Mouse (Mus musculus) myocyte (in vitro differentiated cells): ENCODE results near the gene Ldlrad3. TPM values are rescaled to one million over a fixed set of nuclear protein-coding genes. Genes with fewer than 3 reads are reported as not detected.
A peak's percentile ranks its signal among the peaks of the same experiment; 100 is the strongest.

ENCODE experiments used
- H3K27me3 ChIP-seq: one replicate; pipeline ENCODE4 v1.6.1; 2011; ENCODE audit not compliant: control insufficient read depth, insufficient read depth, insufficient read length
- H3K36me3 ChIP-seq: one replicate; pipeline ENCODE4 v1.6.1; 2011; ENCODE audit not compliant: control insufficient read depth, insufficient read depth
- H3K4me2 ChIP-seq: one replicate; pipeline ENCODE4 v1.6.1; 2011; ENCODE audit warnings: low read depth, control low read depth
- H3K4me3 ChIP-seq: one replicate; pipeline ENCODE4 v1.5.1; 2011; ENCODE audit warnings: mild to moderate bottlenecking, control low read depth, moderate library complexity
- H3K79me2 ChIP-seq: one replicate; pipeline ENCODE4 v1.6.1; 2011; ENCODE audit not compliant: control insufficient read depth, insufficient read depth
- H3ac ChIP-seq: one replicate; pipeline ENCODE4 v1.6.1; 2011; ENCODE audit not compliant: control insufficient read depth, insufficient read length
- CEBPB ChIP-seq: IDR thresholded peaks from 2 replicates; pipeline ENCODE4 v1.6.1; 2011; ENCODE audit warnings: mild to moderate bottlenecking, moderate library complexity; ENCODE audit not compliant: poor library complexity, insufficient read depth, severe bottlenecking
- E2F4 ChIP-seq: IDR thresholded peaks from one replicate; pipeline ENCODE4 v1.6.1; 2011; ENCODE audit warnings: mild to moderate bottlenecking, control low read depth, moderate library complexity; ENCODE audit not compliant: insufficient read depth
- MAX ChIP-seq: IDR thresholded peaks from one replicate; pipeline ENCODE4 v1.6.1; 2011; ENCODE audit warnings: low read depth, mild to moderate bottlenecking, control low read depth
- MYOD1 ChIP-seq, 3 experiments: IDR thresholded peaks; one replicate each; pipeline ENCODE4 v1.6.1; 2011; ENCODE audit warnings: control low read depth in 2 of 3, low read depth in 2 of 3, mild to moderate bottlenecking in 2 of 3, moderate library complexity in 1 of 3; ENCODE audit not compliant: insufficient read length in 2 of 3, control insufficient read depth in 1 of 3
- MYOG ChIP-seq, 3 experiments: IDR thresholded peaks; one replicate each; pipeline ENCODE4 v1.6.1; 2011; ENCODE audit warnings: control low read depth in 2 of 3, low read depth in 2 of 3, mild to moderate bottlenecking in 2 of 3; ENCODE audit not compliant: insufficient read length in 2 of 3, control insufficient read depth in 1 of 3, insufficient read depth in 1 of 3
- POLR2A ChIP-seq: IDR thresholded peaks from one replicate; pipeline ENCODE4 v1.6.1; 2011; ENCODE audit warnings: low read depth, mild to moderate bottlenecking, control low read depth, moderate library complexity; ENCODE audit not compliant: insufficient read length
- POLR2AphosphoS2 ChIP-seq: IDR thresholded peaks from one replicate; pipeline ENCODE4 v1.6.1; 2011; ENCODE audit warnings: low read depth, control low read depth; ENCODE audit not compliant: insufficient read length
- REST ChIP-seq: IDR thresholded peaks from one replicate; pipeline ENCODE4 v1.6.1; 2011; ENCODE audit warnings: mild to moderate bottlenecking, control low read depth, moderate library complexity; ENCODE audit not compliant: insufficient read depth, insufficient read length
- SRF ChIP-seq: IDR thresholded peaks from one replicate; pipeline ENCODE4 v1.6.1; 2011; ENCODE audit warnings: low read depth; ENCODE audit not compliant: control insufficient read depth, insufficient read length
- TCF12 ChIP-seq: IDR thresholded peaks from one replicate; pipeline ENCODE4 v1.6.1; 2011; ENCODE audit warnings: mild to moderate bottlenecking, control low read depth; ENCODE audit not compliant: poor library complexity, insufficient read depth, severe bottlenecking
- TCF3 ChIP-seq: IDR thresholded peaks from one replicate; pipeline ENCODE4 v1.6.1; 2011; ENCODE audit warnings: low read depth, control low read depth; ENCODE audit not compliant: insufficient read length
- USF1 ChIP-seq: IDR thresholded peaks from one replicate; pipeline ENCODE4 v1.6.1; 2011; ENCODE audit warnings: low read depth, mild to moderate bottlenecking, control low read depth, moderate library complexity
- polyA plus RNA-seq: library from polyadenylated mRNA; unstranded; fragments of >200 nt; fragmentation: generic; extraction: Trizol; gene quantifications from one replicate; pipeline ENCODE4 v1.2.1, GENCODE M21; 2012; ENCODE audit warnings: missing spikeins

Gene Ldlrad3
- polyA plus RNA-seq, 1 experiment: 32.1 TPM

DNA sequence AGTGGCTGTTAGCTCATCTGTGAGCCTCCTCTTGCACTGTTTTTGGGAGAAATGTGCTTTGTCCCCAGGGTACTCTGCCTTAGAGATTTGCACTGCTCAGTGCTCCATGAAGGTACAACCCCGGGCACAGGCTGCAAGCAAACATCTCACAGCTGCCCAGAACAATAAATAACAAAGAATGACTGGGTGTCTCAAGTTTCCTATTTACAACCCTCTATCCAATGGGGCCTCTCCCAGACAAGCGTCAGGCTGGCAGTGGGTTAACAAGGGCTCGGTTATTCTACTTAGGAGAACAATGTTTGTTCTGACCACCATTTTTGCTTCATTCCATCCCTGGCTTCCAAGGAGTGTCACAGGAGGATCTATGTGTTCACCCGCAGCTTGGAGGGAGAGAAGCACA lies 25.9 kb upstream of the Ldlrad3 start:
- Histone ChIP-seq H3K4me2 (peak overlapping the region; percentile 54), H3K36me3 (no peaks in the 10 kb centered on the region), H3K79me2 (no peaks in the 10 kb centered on the region), H3K4me3 (no peak overlapping the region), H3ac (no peak overlapping the region), H3K27me3 (no peaks in the 10 kb centered on the region)
- no peak for TF ChIP-seq REST
- TF ChIP-seq MYOD1 (IDR thresholded peaks at IDR 0.05; ENCODE audit: control insufficient read depth in 1 of 3, insufficient read length in 2 of 3, low read depth in 2 of 3): peak in 2 of 3 experiments; percentile 35 to 38

GRCm38 (mm10) chr2:102205672-102206399 lies 19.7 kb upstream of the Ldlrad3 start:
- H3ac ChIP-seq: no peak overlapping the region
- TF ChIP-seq MYOD1 (IDR thresholded peaks at IDR 0.05; ENCODE audit: control insufficient read depth in 1 of 3, insufficient read length in 2 of 3, low read depth in 2 of 3) (peak in 1 of 3 experiments; percentile 3), TCF12 (no peak)
- H3K79me2 ChIP-seq: no peaks in the 10 kb centered on the region
- H3K36me3 ChIP-seq: no peaks in the 10 kb centered on the region
- H3K27me3 ChIP-seq: no peaks in the 10 kb centered on the region
- H3K4me2 ChIP-seq: no peak overlapping the region
- no peak overlapping the region for H3K4me3 ChIP-seq

GRCm38 (mm10) chr2:102203478-102203877 lies 17.3 kb upstream of the Ldlrad3 start:
- Histone ChIP-seq H3K4me3 (no peak overlapping the region), H3K4me2 (no peak overlapping the region), H3K27me3 (no peaks in the 10 kb centered on the region), H3K36me3 (no peaks in the 10 kb centered on the region), H3K79me2 (no peaks in the 10 kb centered on the region), H3ac (no peak overlapping the region)
- TF ChIP-seq REST (no peak), MAX (no peak), TCF3 (no peak), POLR2AphosphoS2 (no peak), MYOD1 (IDR thresholded peaks at IDR 0.05; ENCODE audit: control insufficient read depth in 1 of 3, insufficient read length in 2 of 3, low read depth in 2 of 3) (no peak), TCF12 (no peak), POLR2A (no peak), SRF (no peak), CEBPB (no peak), MYOG (IDR thresholded peaks at IDR 0.05; ENCODE audit: control insufficient read depth in 1 of 3, insufficient read depth in 1 of 3, insufficient read length in 2 of 3, low read depth in 2 of 3) (no peak), USF1 (no peak), E2F4 (no peak)

DNA sequence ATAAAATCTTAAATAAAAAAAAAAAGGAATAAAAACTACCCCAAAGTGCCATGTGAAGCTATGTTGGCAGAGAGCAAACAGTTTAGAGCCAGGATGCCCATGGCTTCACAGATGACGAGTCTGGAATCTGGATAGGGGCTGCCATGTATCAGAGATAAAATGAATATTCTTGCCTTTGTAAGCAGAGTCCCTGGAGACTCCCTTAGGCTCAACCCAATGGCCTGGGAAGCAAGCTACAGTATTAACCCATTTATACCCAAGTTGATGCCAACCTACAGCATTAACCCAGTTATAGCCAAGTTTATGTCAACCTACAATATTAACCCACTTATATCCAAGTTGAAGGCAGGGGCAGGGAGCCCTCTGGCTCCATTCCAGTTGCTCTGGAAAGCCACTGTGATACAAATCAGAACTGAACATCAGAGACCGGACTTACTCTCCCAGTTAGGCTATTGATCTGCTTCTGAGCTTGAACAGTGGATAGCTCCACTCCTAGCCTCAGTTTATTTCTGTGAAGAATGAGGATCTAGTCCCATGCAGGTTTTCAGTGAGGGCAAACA lies 16.1 kb upstream of the Ldlrad3 start:
- TF ChIP-seq CEBPB (no peak), MYOG (IDR thresholded peaks at IDR 0.05; ENCODE audit: control insufficient read depth in 1 of 3, insufficient read depth in 1 of 3, insufficient read length in 2 of 3, low read depth in 2 of 3) (no peak), POLR2A (no peak), TCF12 (no peak), E2F4 (no peak), MAX (no peak), POLR2AphosphoS2 (no peak), REST (no peak), TCF3 (no peak)
- Histone ChIP-seq H3K27me3 (no peaks in the 10 kb centered on the region), H3ac (no peak overlapping the region), H3K36me3 (no peaks in the 10 kb centered on the region), H3K4me2 (no peak overlapping the region), H3K4me3 (no peak overlapping the region), H3K79me2 (no peaks in the 10 kb centered on the region)

GRCm38 (mm10) chr2:102201198-102201948 lies 15.2 kb upstream of the Ldlrad3 start:
- Histone ChIP-seq H3K79me2 (no peaks in the 10 kb centered on the region), H3K4me3 (no peak overlapping the region), H3ac (no peak overlapping the region), H3K27me3 (no peaks in the 10 kb centered on the region), H3K4me2 (no peak overlapping the region), H3K36me3 (no peaks in the 10 kb centered on the region)
- TF ChIP-seq MYOG (IDR thresholded peaks at IDR 0.05; ENCODE audit: control insufficient read depth in 1 of 3, insufficient read depth in 1 of 3, insufficient read length in 2 of 3, low read depth in 2 of 3) (no peak), MYOD1 (IDR thresholded peaks at IDR 0.05; ENCODE audit: control insufficient read depth in 1 of 3, insufficient read length in 2 of 3, low read depth in 2 of 3) (no peak), E2F4 (no peak), REST (no peak), CEBPB (peak; percentile 86), MAX (no peak)
